Mouse (Mus musculus): ENCODE data around the gene Asns. TPM values are rescaled to one million over a fixed set of nuclear protein-coding genes. Genes with fewer than 3 reads are reported as not detected.
"Not testable (repeated sequence)": the region's sequence is repeated elsewhere in the genome, so short reads cannot be mapped to it uniquely, and the experiment has no call there.

Asns gene
- polyA plus RNA-seq, 1 experiment from 2014 or later = 25.8 TPM

- H3K27me3 ChIP-seq (replicated peaks; ENCODE audit: control insufficient read depth, insufficient read depth, low read length) = no peaks in the 10 kb centered on the region
- TF ChIP-seq CTCF (IDR thresholded peaks at IDR 0.05; ENCODE audit: low read depth) = no peak
- no peaks in the 10 kb centered on the region for H3K9me3 ChIP-seq (ENCODE audit: control insufficient read depth)
- no peak overlapping the region for H3K27ac ChIP-seq (ENCODE audit: low read depth, low read length)
- no peak overlapping the region for H3K4me2 ChIP-seq (replicated peaks; ENCODE audit: low read depth)
- no peak overlapping the region for H3K9ac ChIP-seq (ENCODE audit: low read depth, low read length)
- 48% methylated on average over 3 of the region's 3 CpGs for WGBS
- no peaks in the 10 kb centered on the region for H3K4me1 ChIP-seq (replicated peaks; ENCODE audit: control insufficient read depth, insufficient read depth, low read length)
- peaks cover 8% of the 10 kb centered on the region; the same call in 1 of the 2 replicates for H3K36me3 ChIP-seq (ENCODE audit: control insufficient read depth, insufficient read depth)
- no peak for ATAC-seq
- H3K4me3 ChIP-seq (ENCODE audit: low read depth, low read length) = no peak overlapping the region
These were observed 21.6 kb downstream of the Asns start for GRCm38 (mm10) chr6:7671429-7671828.

- H3K9ac ChIP-seq (ENCODE audit: low read depth, low read length) = no peak overlapping the region
- H3K4me3 ChIP-seq (ENCODE audit: low read depth, low read length) = no peak overlapping the region
- no peak overlapping the region for H3K27ac ChIP-seq (ENCODE audit: low read depth, low read length)
- peaks cover 7% of the 10 kb centered on the region; the same call in 1 of the 2 replicates for H3K36me3 ChIP-seq (ENCODE audit: control insufficient read depth, insufficient read depth)
- no peaks in the 10 kb centered on the region for H3K4me1 ChIP-seq (replicated peaks; ENCODE audit: control insufficient read depth, insufficient read depth, low read length)
- H3K9me3 ChIP-seq (ENCODE audit: control insufficient read depth) = no peaks in the 10 kb centered on the region
- no peak for ATAC-seq
- TF ChIP-seq CTCF (IDR thresholded peaks at IDR 0.05; ENCODE audit: low read depth) = peak; percentile 61
- H3K4me2 ChIP-seq (replicated peaks; ENCODE audit: low read depth) = no peak overlapping the region
- WGBS = 50% methylated on average over 3 of the region's 3 CpGs
- no peaks in the 10 kb centered on the region for H3K27me3 ChIP-seq (replicated peaks; ENCODE audit: control insufficient read depth, insufficient read depth, low read length)
These were observed 22.5 kb downstream of the Asns start for GRCm38 (mm10) chr6:7670588-7670987.

GRCm38 (mm10) chr6:7669721-7670120 is 23.3 kb downstream of the Asns start:
- WGBS = 86% methylated on average over 5 of the region's 5 CpGs
- H3K27me3 ChIP-seq (replicated peaks; ENCODE audit: control insufficient read depth, insufficient read depth, low read length) = no peaks in the 10 kb centered on the region
- H3K9ac ChIP-seq (ENCODE audit: low read depth, low read length) = no peak overlapping the region
- no peaks in the 10 kb centered on the region for H3K36me3 ChIP-seq (ENCODE audit: control insufficient read depth, insufficient read depth)
- no peak overlapping the region for H3K4me2 ChIP-seq (replicated peaks; ENCODE audit: low read depth)
- no peaks in the 10 kb centered on the region for H3K4me1 ChIP-seq (replicated peaks; ENCODE audit: control insufficient read depth, insufficient read depth, low read length)
- TF ChIP-seq CTCF (IDR thresholded peaks at IDR 0.05; ENCODE audit: low read depth) = no peak
- no peaks in the 10 kb centered on the region for H3K9me3 ChIP-seq (ENCODE audit: control insufficient read depth)
- no peak for ATAC-seq
- H3K4me3 ChIP-seq (ENCODE audit: low read depth, low read length) = no peak overlapping the region
- H3K27ac ChIP-seq (ENCODE audit: low read depth, low read length) = no peak overlapping the region

- WGBS = 84% methylated on average over 5 of the region's 5 CpGs
- H3K9me3 ChIP-seq (ENCODE audit: control insufficient read depth) = no peaks in the 10 kb centered on the region
- no peak for ATAC-seq
- no peaks in the 10 kb centered on the region for H3K27me3 ChIP-seq (replicated peaks; ENCODE audit: control insufficient read depth, insufficient read depth, low read length)
- H3K4me2 ChIP-seq (replicated peaks; ENCODE audit: low read depth) = no peak overlapping the region
- no peak overlapping the region for H3K27ac ChIP-seq (ENCODE audit: low read depth, low read length)
- no peak overlapping the region for H3K9ac ChIP-seq (ENCODE audit: low read depth, low read length)
- H3K4me3 ChIP-seq (ENCODE audit: low read depth, low read length) = no peak overlapping the region
- no peaks in the 10 kb centered on the region for H3K36me3 ChIP-seq (ENCODE audit: control insufficient read depth, insufficient read depth)
- no peaks in the 10 kb centered on the region for H3K4me1 ChIP-seq (replicated peaks; ENCODE audit: control insufficient read depth, insufficient read depth, low read length)
- no peak for TF ChIP-seq CTCF (IDR thresholded peaks at IDR 0.05; ENCODE audit: low read depth)
These were observed 24.7 kb downstream of the Asns start for GRCm38 (mm10) chr6:7668332-7668731.

DNA sequence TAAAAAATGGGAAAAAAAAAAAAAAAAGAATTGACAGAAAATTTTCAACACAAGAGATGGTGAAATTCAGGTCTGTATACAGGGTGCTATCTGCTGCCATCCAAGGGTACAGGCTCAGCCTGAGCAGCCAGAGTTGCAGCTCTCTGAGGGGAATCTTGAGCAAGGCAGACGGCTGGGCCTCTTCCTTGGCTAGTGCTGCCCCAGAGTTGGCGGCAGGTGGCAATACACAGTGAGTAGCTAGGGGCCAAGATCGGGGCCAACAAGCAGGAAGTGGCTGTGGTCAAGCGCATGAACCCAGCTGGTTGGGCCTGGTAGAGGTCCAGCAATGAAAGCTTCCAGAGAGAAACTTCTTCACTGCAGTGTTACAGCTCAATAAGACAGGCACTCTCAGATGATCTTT is 27.2 kb downstream of the Asns start:
- WGBS = 91% methylated on average over 3 of the region's 4 CpGs
- not testable (repeated sequence) for H3K4me3 ChIP-seq (ENCODE audit: low read depth, low read length); H3K9me3 ChIP-seq (ENCODE audit: control insufficient read depth); H3K9ac ChIP-seq (ENCODE audit: low read depth, low read length); H3K27me3 ChIP-seq (replicated peaks; ENCODE audit: control insufficient read depth, insufficient read depth, low read length); H3K27ac ChIP-seq (ENCODE audit: low read depth, low read length); ATAC-seq; H3K4me1 ChIP-seq (replicated peaks; ENCODE audit: control insufficient read depth, insufficient read depth, low read length); H3K36me3 ChIP-seq (ENCODE audit: control insufficient read depth, insufficient read depth); H3K4me2 ChIP-seq (replicated peaks; ENCODE audit: low read depth)

DNA sequence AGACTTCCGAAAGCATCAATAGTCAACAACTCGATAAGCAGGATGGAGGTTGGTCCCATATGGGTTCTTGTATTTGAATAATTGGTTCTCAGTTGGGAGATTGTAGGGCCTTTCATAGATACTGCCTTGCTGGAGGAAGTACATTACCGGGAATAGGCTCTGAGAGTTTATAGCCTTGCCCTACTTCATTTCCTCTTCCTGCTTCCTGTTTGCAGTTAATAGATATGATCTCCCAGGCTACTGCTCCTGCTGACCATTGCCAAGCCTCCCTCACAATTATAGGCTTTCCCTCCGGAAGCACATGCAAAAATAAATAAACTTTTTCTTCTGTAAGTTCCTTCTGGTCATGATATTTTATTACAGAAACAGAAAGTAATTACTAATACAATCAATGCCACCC is 31.6 kb downstream of the Asns start:
- Histone ChIP-seq H3K9me3 (ENCODE audit: control insufficient read depth) (no peaks in the 10 kb centered on the region), H3K27ac (ENCODE audit: low read depth, low read length) (no peak overlapping the region), H3K27me3 (replicated peaks; ENCODE audit: control insufficient read depth, insufficient read depth, low read length) (no peaks in the 10 kb centered on the region), H3K4me2 (replicated peaks; ENCODE audit: low read depth) (no peak overlapping the region), H3K4me1 (replicated peaks; ENCODE audit: control insufficient read depth, insufficient read depth, low read length) (no peaks in the 10 kb centered on the region), H3K9ac (ENCODE audit: low read depth, low read length) (no peak overlapping the region), H3K36me3 (ENCODE audit: control insufficient read depth, insufficient read depth) (no peaks in the 10 kb centered on the region), H3K4me3 (ENCODE audit: low read depth, low read length) (no peak overlapping the region)
- TF ChIP-seq CTCF (IDR thresholded peaks at IDR 0.05; ENCODE audit: low read depth) = no peak
- WGBS = 56% methylated on average over 4 of the region's 4 CpGs
- no peak for ATAC-seq

All from intestine, postnatal 0 days (tissue).